Mouse (Mus musculus) liver, embryonic 14.5 days (tissue): ENCODE results near the gene Pttg1.

Experiments used
- CTCF ChIP-seq: IDR thresholded peaks from 2 replicates; pipeline ENCODE4 v1.5.1; 2016; ENCODE audit warnings: antibody characterized with exemption, low read depth, control low read depth
- EP300 ChIP-seq: IDR thresholded peaks from 2 replicates; pipeline ENCODE4 v1.6.1; 2016; ENCODE audit warnings: antibody characterized with exemption, low read depth

- TF ChIP-seq CTCF (no peak), EP300 (no peak)
Observed at GRCm38 (mm10) chr11:43393325-43393724, 32.7 kb downstream of the Pttg1 start.
